Mouse (Mus musculus) hindbrain, embryonic 15.5 days (tissue): Measurements from ENCODE around the gene Pth2r. TPM values are rescaled to one million over a fixed set of nuclear protein-coding genes. Genes with fewer than 3 reads are reported as not detected.

Source experiments
- ATAC-seq: fragments of 200-750 bp; cut with Nextera tagmentation; 2 replicates; pipeline ENCODE4 v1.8.0; 2017; ENCODE audit warnings: low read depth, moderate number of reproducible peaks, moderate TSS enrichment; ENCODE audit not compliant: low FRiP score
- H3K27ac ChIP-seq: fragments of 300-500 bp; sonication (generic); replicated peaks from 2 replicates; pipeline ENCODE4 v1.5.1; 2015; ENCODE audit warnings: mild to moderate bottlenecking, inconsistent platforms
- H3K27me3 ChIP-seq: fragments of 300-500 bp; sonication (generic); 2 replicates; pipeline ENCODE4 v1.6.1; 2015; ENCODE audit warnings: control low read depth, inconsistent platforms
- H3K36me3 ChIP-seq: fragments of 300-500 bp; sonication (generic); 2 replicates; pipeline ENCODE4 v1.6.1; 2015; ENCODE audit warnings: control low read depth, inconsistent platforms
- H3K4me1 ChIP-seq: fragments of 300-500 bp; sonication (generic); replicated peaks from 2 replicates; pipeline ENCODE4 v1.6.1; 2015; ENCODE audit warnings: control low read depth, inconsistent platforms
- H3K4me2 ChIP-seq: fragments of 300-500 bp; sonication (generic); 2 replicates; pipeline ENCODE4 v1.6.1; 2015; ENCODE audit warnings: moderate library complexity, mild to moderate bottlenecking, inconsistent platforms
- H3K4me3 ChIP-seq: fragments of 300-500 bp; sonication (generic); 2 replicates; pipeline ENCODE4 v1.5.1; 2015; ENCODE audit warnings: mild to moderate bottlenecking, inconsistent platforms
- H3K9ac ChIP-seq: fragments of 300-500 bp; sonication (generic); 2 replicates; pipeline ENCODE4 v1.6.1; 2015; ENCODE audit warnings: inconsistent platforms
- H3K9me3 ChIP-seq: fragments of 300-500 bp; sonication (generic); 2 replicates; pipeline ENCODE4 v1.6.1; 2016; ENCODE audit warnings: control low read depth, inconsistent platforms
- WGBS: fragments of 180-500 bp; shearing (Covaris S2); methylation state at CpG from one replicate; pipeline ENCODE4 v1.1.7; 2015; 5-methylcytosine and 5-hydroxymethylcytosine counted together
- polyA plus RNA-seq: library from polyadenylated mRNA; unstranded; fragments of >200 nt; fragmentation: Nextera tagmentation; extraction: Ambion mirVana; gene quantifications from 2 replicates; pipeline ENCODE4 v1.2.1, GENCODE M21; 2015

Pth2r gene
- polyA plus RNA-seq, 1 experiment from 2014 or later, result 2.6 TPM

GRCm38 (mm10) chr1:65337768-65338167 is 55.9 kb downstream of the Pth2r start:
- no peaks in the 10 kb centered on the region for H3K36me3 ChIP-seq
- no peak overlapping the region for H3K27ac ChIP-seq
- H3K4me2 ChIP-seq, result no peak overlapping the region
- H3K9me3 ChIP-seq, result no peaks in the 10 kb centered on the region
- H3K4me3 ChIP-seq, result no peak overlapping the region
- no peaks in the 10 kb centered on the region for H3K27me3 ChIP-seq
- H3K4me1 ChIP-seq, result no peaks in the 10 kb centered on the region
- no peak for ATAC-seq
- WGBS, result 79% methylated on average over 2 of the region's 2 CpGs
- H3K9ac ChIP-seq, result no peak overlapping the region

- Histone ChIP-seq H3K36me3 (no peaks in the 10 kb centered on the region), H3K9me3 (no peaks in the 10 kb centered on the region), H3K4me1 (no peaks in the 10 kb centered on the region), H3K27me3 (no peaks in the 10 kb centered on the region), H3K4me3 (no peak overlapping the region), H3K27ac (no peak overlapping the region), H3K9ac (no peak overlapping the region), H3K4me2 (no peak overlapping the region)
- WGBS, result 30% methylated on average over 2 of the region's 2 CpGs
- no peak for ATAC-seq
These were observed 58.4 kb downstream of the Pth2r start for GRCm38 (mm10) chr1:65340240-65340639.

DNA sequence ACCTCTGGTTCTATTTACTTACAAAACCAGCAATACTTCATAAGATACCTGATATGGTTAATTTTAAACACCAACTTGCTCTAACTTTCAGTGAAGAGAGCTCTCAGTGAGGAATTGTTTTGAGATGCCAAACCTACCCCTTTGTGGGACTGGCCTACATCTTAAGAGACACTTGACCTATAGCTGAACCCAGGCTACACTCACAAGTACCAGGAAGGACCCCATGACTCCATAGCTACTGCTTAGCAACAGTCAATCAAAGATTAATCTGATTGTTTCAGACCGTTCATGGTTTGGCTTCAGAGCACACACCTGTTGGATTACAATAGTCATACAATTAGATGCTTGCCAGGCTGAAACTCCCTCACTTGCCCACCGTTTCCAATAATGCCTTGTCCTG is 71.1 kb downstream of the Pth2r start:
- H3K27ac ChIP-seq, result no peak overlapping the region
- H3K4me3 ChIP-seq, result no peak overlapping the region
- 27% methylated on average over 2 of the region's 2 CpGs for WGBS
- no peaks in the 10 kb centered on the region for H3K36me3 ChIP-seq
- H3K4me2 ChIP-seq, result no peak overlapping the region
- H3K9ac ChIP-seq, result no peak overlapping the region
- no peaks in the 10 kb centered on the region for H3K9me3 ChIP-seq
- no peaks in the 10 kb centered on the region for H3K4me1 ChIP-seq
- no peaks in the 10 kb centered on the region for H3K27me3 ChIP-seq
- no peak for ATAC-seq

DNA sequence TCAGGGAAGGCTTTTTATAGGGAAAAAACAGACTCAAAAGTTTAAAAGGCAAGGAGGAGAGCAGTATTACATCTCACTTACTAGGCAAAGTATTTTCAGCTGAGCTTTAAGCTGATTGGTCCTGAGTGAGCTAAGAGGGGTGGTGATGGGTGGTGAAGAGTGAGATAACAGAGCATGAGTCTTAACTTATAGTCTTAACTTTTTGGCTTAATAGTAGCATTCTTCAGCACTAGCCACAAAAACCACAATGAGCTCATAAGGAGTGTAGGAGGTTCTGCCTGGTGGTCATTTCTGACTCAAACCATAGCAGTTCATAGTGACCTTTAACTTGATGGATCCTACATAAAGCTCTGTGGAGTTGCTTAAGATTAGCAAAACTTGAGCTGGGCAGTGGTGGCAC is 72.3 kb downstream of the Pth2r start:
- H3K36me3 ChIP-seq, result no peaks in the 10 kb centered on the region
- no peaks in the 10 kb centered on the region for H3K4me1 ChIP-seq
- no peak overlapping the region for H3K27ac ChIP-seq
- H3K27me3 ChIP-seq, result no peaks in the 10 kb centered on the region
- no peak overlapping the region for H3K9ac ChIP-seq
- no peak overlapping the region for H3K4me3 ChIP-seq
- no peaks in the 10 kb centered on the region for H3K9me3 ChIP-seq
- H3K4me2 ChIP-seq, result no peak overlapping the region
- ATAC-seq, result no peak

DNA sequence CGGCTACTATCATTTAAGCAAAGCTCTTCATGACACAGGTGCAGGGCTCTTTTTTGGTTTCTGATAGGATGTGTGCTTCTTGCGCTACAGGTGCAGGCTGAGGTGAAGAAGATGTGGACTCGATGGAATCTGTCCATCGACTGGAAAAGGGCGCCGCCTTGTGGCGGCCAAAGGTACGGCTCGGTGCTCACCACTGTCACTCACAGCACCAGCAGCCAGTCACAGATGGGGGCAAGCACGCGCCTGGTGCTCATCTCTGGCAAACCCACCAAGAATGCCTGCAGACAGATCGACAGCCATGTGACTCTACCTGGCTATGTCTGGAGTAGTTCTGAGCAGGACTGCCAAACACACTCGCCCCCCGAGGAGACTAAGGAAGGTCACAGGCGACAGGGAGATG is 106.5 kb downstream of the Pth2r start:
- H3K9ac ChIP-seq, result no peak overlapping the region
- H3K27ac ChIP-seq, result no peak overlapping the region
- H3K4me2 ChIP-seq, result no peak overlapping the region
- H3K4me3 ChIP-seq, result no peak overlapping the region
- H3K36me3 ChIP-seq, result no peaks in the 10 kb centered on the region
- no peaks in the 10 kb centered on the region for H3K9me3 ChIP-seq
- no peaks in the 10 kb centered on the region for H3K27me3 ChIP-seq
- H3K4me1 ChIP-seq, result no peaks in the 10 kb centered on the region
- WGBS, result 39% methylated on average over 15 of the region's 15 CpGs
- ATAC-seq, result no peak

DNA sequence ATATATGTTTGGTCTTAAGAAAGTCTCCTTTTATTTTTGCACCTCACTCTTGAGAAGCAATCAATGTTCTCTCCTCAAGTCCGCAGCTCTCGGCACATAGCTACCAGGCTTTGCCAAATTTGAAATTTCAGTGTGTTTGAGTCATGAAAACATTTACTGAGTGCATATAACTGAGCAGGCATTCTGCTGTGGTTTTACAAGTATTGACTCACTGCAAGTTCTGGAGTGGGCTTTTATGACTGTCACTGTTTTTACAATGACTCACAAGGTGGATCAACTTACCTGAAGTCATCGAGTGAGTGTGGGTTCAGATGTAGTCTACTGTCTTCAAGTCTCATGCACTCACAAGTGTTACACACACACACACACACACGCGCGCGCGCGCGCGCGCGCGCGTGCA is 107.8 kb downstream of the Pth2r start:
- no peaks in the 10 kb centered on the region for H3K9me3 ChIP-seq
- H3K4me2 ChIP-seq, result no peak overlapping the region
- no peaks in the 10 kb centered on the region for H3K27me3 ChIP-seq
- no peak overlapping the region for H3K4me3 ChIP-seq
- no peak for ATAC-seq
- no peaks in the 10 kb centered on the region for H3K36me3 ChIP-seq
- no peaks in the 10 kb centered on the region for H3K4me1 ChIP-seq
- no peak overlapping the region for H3K9ac ChIP-seq
- 98% methylated on average over 15 of the region's 15 CpGs for WGBS
- no peak overlapping the region for H3K27ac ChIP-seq

- WGBS, result 71% methylated on average over 5 of the region's 5 CpGs
- no peak overlapping the region for H3K4me2 ChIP-seq
- no peak for ATAC-seq
- H3K4me3 ChIP-seq, result no peak overlapping the region
- H3K4me1 ChIP-seq, result no peaks in the 10 kb centered on the region
- H3K36me3 ChIP-seq, result no peaks in the 10 kb centered on the region
- H3K27me3 ChIP-seq, result no peaks in the 10 kb centered on the region
- no peaks in the 10 kb centered on the region for H3K9me3 ChIP-seq
- no peak overlapping the region for H3K27ac ChIP-seq
- no peak overlapping the region for H3K9ac ChIP-seq
These were observed 125.6 kb downstream of the Pth2r start for GRCm38 (mm10) chr1:65407441-65407840.

GRCm38 (mm10) chr1:65420909-65421308 is 139.1 kb downstream of the Pth2r start:
- WGBS, result 94% methylated on average over 2 of the region's 2 CpGs
- no peak overlapping the region for H3K4me2 ChIP-seq
- no peaks in the 10 kb centered on the region for H3K9me3 ChIP-seq
- ATAC-seq, result no peak
- H3K27ac ChIP-seq, result no peak overlapping the region
- H3K4me3 ChIP-seq, result no peak overlapping the region
- no peak overlapping the region for H3K9ac ChIP-seq
- H3K27me3 ChIP-seq, result no peaks in the 10 kb centered on the region
- no peaks in the 10 kb centered on the region for H3K4me1 ChIP-seq
- H3K36me3 ChIP-seq, result no peaks in the 10 kb centered on the region

DNA sequence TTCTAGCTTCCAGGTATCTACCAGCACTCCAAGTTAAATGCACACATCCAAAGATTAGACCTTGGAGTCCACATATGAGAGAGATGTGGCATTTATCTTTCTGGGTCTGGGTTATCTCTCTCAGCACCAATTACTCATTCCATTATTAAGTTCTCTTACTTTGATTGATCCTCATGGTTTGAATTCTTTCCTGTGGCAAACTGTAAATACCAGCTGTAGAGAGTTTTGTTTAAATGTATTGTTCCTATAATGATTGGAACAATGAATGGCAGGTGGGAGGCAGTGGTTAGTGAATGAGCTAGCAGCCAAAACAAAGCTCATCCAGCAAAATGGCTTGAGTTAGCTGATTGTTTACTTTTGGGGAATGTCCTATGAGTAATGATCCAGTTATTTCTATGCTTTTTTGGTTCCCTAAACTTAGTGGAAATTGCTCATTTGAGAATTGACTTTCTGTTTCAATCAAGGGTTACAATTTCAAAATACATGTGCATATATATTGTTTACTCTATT is 140.7 kb downstream of the Pth2r start:
- Histone ChIP-seq H3K9ac (no peak overlapping the region), H3K4me2 (no peak overlapping the region), H3K27me3 (no peaks in the 10 kb centered on the region), H3K27ac (no peak overlapping the region), H3K36me3 (no peaks in the 10 kb centered on the region), H3K4me3 (no peak overlapping the region), H3K4me1 (no peaks in the 10 kb centered on the region), H3K9me3 (no peaks in the 10 kb centered on the region)
- ATAC-seq, result no peak

Other genes with a start within 250 kb of the Pth2r start
- gene Akr1cl, start 249.3 kb upstream of the Pth2r start, polyA plus RNA-seq, result 0.18 TPM in 1 of 2 replicates, not detected in the other
- not detected in 2 replicates for gene Cryge, start 230.9 kb upstream of the Pth2r start, polyA plus RNA-seq
- 0.34 TPM in 1 of 2 replicates, not detected in the other for gene Crygd, start 218.6 kb upstream of the Pth2r start, polyA plus RNA-seq
- not detected in 2 replicates for gene Crygc, start 208.4 kb upstream of the Pth2r start, polyA plus RNA-seq
- 0.43 and 0.54 TPM in 2 replicates for gene Crygb, start 199.8 kb upstream of the Pth2r start, polyA plus RNA-seq
- gene Cryga, start 178.7 kb upstream of the Pth2r start, polyA plus RNA-seq, result 0.26 TPM in 1 of 2 replicates, not detected in the other
- gene Gm28845, start 162.5 kb upstream of the Pth2r start, polyA plus RNA-seq, result not detected in 2 replicates
- 2.0 and 2.4 TPM in 2 replicates for gene D630023F18Rik, start 158.8 kb upstream of the Pth2r start, polyA plus RNA-seq
- 465 and 481 TPM in 2 replicates for gene Idh1, start 95.6 kb upstream of the Pth2r start, polyA plus RNA-seq
- 10.9 and 11.5 TPM in 2 replicates for gene Pikfyve, start 95.4 kb upstream of the Pth2r start, polyA plus RNA-seq